10 mouse cellular contexts compared by ENCODE assay signal in the genomic region with DNA sequence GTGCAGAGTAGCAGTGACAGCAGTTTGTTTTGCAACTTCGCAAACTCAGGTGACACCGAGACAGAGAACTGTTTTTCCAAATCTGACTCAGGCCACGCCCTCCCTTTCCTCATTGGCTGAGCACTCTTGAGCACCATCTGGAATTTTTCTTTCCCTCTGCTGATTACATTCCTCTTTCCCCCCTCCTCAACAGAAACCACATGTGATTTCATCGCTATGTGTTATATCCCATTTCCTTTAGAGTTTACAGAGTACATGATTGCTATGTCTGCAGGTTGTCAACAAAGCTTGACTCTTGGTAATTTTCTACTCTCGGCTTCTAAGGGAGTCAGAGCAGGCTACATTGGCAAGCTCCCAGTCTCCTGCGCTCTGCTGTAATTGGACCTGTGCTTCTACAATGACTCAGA. TPM values are rescaled to one million over a fixed set of nuclear protein-coding genes. Genes with fewer than 3 reads are reported as not detected.
A peak's percentile ranks its signal among the peaks of the same experiment; 100 is the strongest.
DNase-seq lines count a peak whose midpoint lies in the region; ATAC-seq lines count a peak whose summit lies in the region.
"Had no signal": no experiment of that assay in that cellular context is flagged by ENCODE, and none has a peak within 500 bp of the region (broad histone marks: within the 10 kb centered on the region; RNA-seq: fewer than 3 reads in every experiment).

No protein-coding gene starts in this region.

- H3K4me1 ChIP-seq in embryonic facial prominence, embryonic 15.5 days = peaks cover 9% of the 10 kb centered on the region; the same call in 1 of the 2 replicates
- no peaks in the 10 kb centered on the region for H3K4me1 ChIP-seq in intestine, embryonic 15.5 days (replicated peaks)
- H3K4me1 ChIP-seq: midbrain, embryonic 12.5 days had no signal

- no peak overlapping the region for H3K9ac ChIP-seq in embryonic facial prominence, embryonic 15.5 days
- no peak overlapping the region for H3K9ac ChIP-seq in intestine, embryonic 15.5 days
- H3K9ac ChIP-seq: midbrain, embryonic 12.5 days had no signal

- no peaks in the 10 kb centered on the region for H3K36me3 ChIP-seq in embryonic facial prominence, embryonic 15.5 days
- H3K36me3 ChIP-seq in intestine, embryonic 15.5 days = no peaks in the 10 kb centered on the region
- H3K36me3 ChIP-seq: midbrain, embryonic 12.5 days had no signal

- H3K27ac ChIP-seq in embryonic facial prominence, embryonic 15.5 days (replicated peaks) = no peak overlapping the region
- H3K27ac ChIP-seq in intestine, embryonic 15.5 days = no peak overlapping the region
- H3K27ac ChIP-seq: midbrain, embryonic 12.5 days had no signal

- 23% methylated on average over 6 of the region's 6 CpGs for WGBS in embryonic facial prominence, embryonic 15.5 days
- whole genome bisulfite sequencing in intestine, embryonic 15.5 days = 33% methylated on average over 6 of the region's 6 CpGs

- H3K9me3 ChIP-seq in embryonic facial prominence, embryonic 15.5 days (replicated peaks) = 0 out of 2 replicates have a peak, but pooled peaks cover 4% of the 10 kb centered on the region
- no peaks in the 10 kb centered on the region for H3K9me3 ChIP-seq in intestine, embryonic 15.5 days

- peak; percentile 77 for ATAC-seq in embryonic facial prominence, embryonic 15.5 days (ENCODE audit: insufficient number of reproducible peaks, low FRiP score, low TSS enrichment, low read depth)
- peak; percentile 65 for ATAC-seq in intestine, embryonic 15.5 days
- ATAC-seq in cerebellum, adult (ENCODE audit: insufficient number of reproducible peaks, low FRiP score, low TSS enrichment) = no peak
- no peak for ATAC-seq in megakaryocyte, adult 5-6 weeks (ENCODE audit: poor library complexity, severe bottlenecking)

- no peaks in the 10 kb centered on the region for H3K27me3 ChIP-seq in embryonic facial prominence, embryonic 15.5 days
- no peaks in the 10 kb centered on the region for H3K27me3 ChIP-seq in intestine, embryonic 15.5 days (replicated peaks)
- H3K27me3 ChIP-seq: midbrain, embryonic 12.5 days had no signal

- peak; percentile 16 to 35 for DNase-seq in layer of hippocampus, postnatal 14 days (ENCODE audit: low spot score in 2 of 2)
- DNase-seq in layer of hippocampus, postnatal 10 days (ENCODE audit: low spot score in 2 of 2) = no peak
- DNase-seq in right cerebral cortex, postnatal 10 days (ENCODE audit: low spot score in 2 of 2) = peak; percentile 43 to 46
- no peak for DNase-seq in urinary bladder, adult 18-20 months (ENCODE audit: low spot score in 2 of 2)
- DNase-seq: thymus, postnatal 25 days had no signal

- H3K4me2 ChIP-seq in embryonic facial prominence, embryonic 15.5 days (replicated peaks) = peak overlapping the region; percentile 27; the same call in 1 of the 2 replicates
- H3K4me2 ChIP-seq in intestine, embryonic 15.5 days (replicated peaks) = peak overlapping the region; percentile 17; the same call in 1 of the 2 replicates
- H3K4me2 ChIP-seq: midbrain, embryonic 12.5 days had no signal

- H3K4me3 ChIP-seq in embryonic facial prominence, embryonic 15.5 days (replicated peaks) = no peak overlapping the region
- no peak overlapping the region for H3K4me3 ChIP-seq in intestine, embryonic 15.5 days (replicated peaks)
- H3K4me3 ChIP-seq: midbrain, embryonic 12.5 days had no signal

RNA-seq across cellular contexts. Expression of a gene that starts 17.1 kb away (rescaled TPM):
- under 1 TPM; 0.81 to 0.85 TPM for total RNA-seq in layer of hippocampus, postnatal 14 days (2021)
- under 1 TPM; 0.56 to 0.89 TPM for total RNA-seq in layer of hippocampus, postnatal 10 days (2021)
- polyA plus RNA-seq in embryonic facial prominence, embryonic 15.5 days (2015; fragmentation: Nextera tagmentation; extraction: Ambion mirVana) = 0.12 and 0.17 TPM in 2 replicates
- 0.08 TPM in 2 replicates for polyA plus RNA-seq in intestine, embryonic 15.5 days (2015; fragmentation: Nextera tagmentation; extraction: Ambion mirVana)
- not detected in 2 replicates for total RNA-seq in megakaryocyte, adult 5-6 weeks (2015)
- total RNA-seq in megakaryocyte, adult 5-6 weeks (2017) = 0.24 TPM in 1 of 2 replicates, not detected in the other

Comparison
In these comparisons a context has a peak if more than half of its experiments do, and no peak if none do; other contexts are left out.
1. DNase-seq: peak in layer of hippocampus, postnatal 14 days (2 of 2) and right cerebral cortex, postnatal 10 days (2 of 2); none in layer of hippocampus, postnatal 10 days (0 of 2) and urinary bladder, adult 18-20 months (0 of 2).
2. ATAC-seq: peak in embryonic facial prominence, embryonic 15.5 days (single experiment) and intestine, embryonic 15.5 days (single experiment); none in cerebellum, adult (single experiment) and megakaryocyte, adult 5-6 weeks (single experiment).